Mouse (Mus musculus): ENCODE data around the gene St13.
A peak's percentile ranks its signal among the peaks of the same experiment; 100 is the strongest.

Gene St13

GRCm38 (mm10) chr15:81399638-81400315 lies at the start of gene St13, which contains the start of gene Xpnpep3:
St13 (minus strand) TSS chr15:81400077.
Xpnpep3 (plus strand) TSS chr15:81400138.
- peak; percentile 98 for DNase-seq (ENCODE audit: low spot score in 2 of 2)

- peak; percentile 52 to 63 for DNase-seq (ENCODE audit: low spot score in 2 of 2)
Observed at GRCm38 (mm10) chr15:81448463-81448862, 48.6 kb upstream of the St13 start.

- no peak for DNase-seq (ENCODE audit: low spot score in 2 of 2)
Observed at GRCm38 (mm10) chr15:81439236-81439635, 39.4 kb upstream of the St13 start.

- no peak for DNase-seq (ENCODE audit: low spot score in 2 of 2)
Observed at GRCm38 (mm10) chr15:81438345-81438744, 38.5 kb upstream of the St13 start.

- no peak for DNase-seq (ENCODE audit: low spot score in 2 of 2)
Observed at GRCm38 (mm10) chr15:81431195-81431594, 31.3 kb upstream of the St13 start.

- DNase-seq (ENCODE audit: low spot score in 2 of 2): no peak
Observed at GRCm38 (mm10) chr15:81427947-81428346, 28.1 kb upstream of the St13 start.

- no peak for DNase-seq (ENCODE audit: low spot score in 2 of 2)
Observed at GRCm38 (mm10) chr15:81425311-81425710, 25.4 kb upstream of the St13 start.

GRCm38 (mm10) chr15:81422156-81422681 lies 22.3 kb upstream of the St13 start:
- no peak for DNase-seq (ENCODE audit: low spot score in 2 of 2)

- DNase-seq (ENCODE audit: low spot score in 2 of 2): no peak
Observed at GRCm38 (mm10) chr15:81421454-81421853, 21.6 kb upstream of the St13 start.

- no peak for DNase-seq (ENCODE audit: low spot score in 2 of 2)
Observed at GRCm38 (mm10) chr15:81418065-81418464, 18.2 kb upstream of the St13 start.

GRCm38 (mm10) chr15:81416763-81417310 lies 17.0 kb upstream of the St13 start:
- DNase-seq (ENCODE audit: low spot score in 2 of 2): peak; percentile 43 to 84

- DNase-seq (ENCODE audit: low spot score in 2 of 2): no peak
Observed at GRCm38 (mm10) chr15:81408199-81408598, 8.3 kb upstream of the St13 start, which contains the start of gene Dnajb7. Dnajb7 (minus strand) TSS chr15:81408299.

- no peak for DNase-seq (ENCODE audit: low spot score in 2 of 2)
Observed at GRCm38 (mm10) chr15:81405008-81405407, 5.1 kb upstream of the St13 start.

- DNase-seq (ENCODE audit: low spot score in 2 of 2): no peak
Observed at GRCm38 (mm10) chr15:81399297-81399637, 610 bp downstream of the St13 start.

GRCm38 (mm10) chr15:81398189-81398588 lies 1.7 kb downstream of the St13 start:
- no peak for DNase-seq (ENCODE audit: low spot score in 2 of 2)

GRCm38 (mm10) chr15:81394211-81394915 lies 5.5 kb downstream of the St13 start:
- DNase-seq (ENCODE audit: low spot score in 2 of 2): no peak

- peak in 1 of 2 experiments; percentile 45 for DNase-seq (ENCODE audit: low spot score in 2 of 2)
Observed at GRCm38 (mm10) chr15:81392997-81393396, 6.9 kb downstream of the St13 start.

- no peak for DNase-seq (ENCODE audit: low spot score in 2 of 2)
Observed at GRCm38 (mm10) chr15:81386327-81386726, 13.6 kb downstream of the St13 start.

GRCm38 (mm10) chr15:81378845-81379244 lies 21.0 kb downstream of the St13 start:
- DNase-seq (ENCODE audit: low spot score in 2 of 2): no peak

- no peak for DNase-seq (ENCODE audit: low spot score in 2 of 2)
Observed at GRCm38 (mm10) chr15:81374621-81375020, 25.3 kb downstream of the St13 start.

GRCm38 (mm10) chr15:81370356-81370755 lies 29.5 kb downstream of the St13 start:
- no peak for DNase-seq (ENCODE audit: low spot score in 2 of 2)

- DNase-seq (ENCODE audit: low spot score in 2 of 2): no peak
Observed at GRCm38 (mm10) chr15:81368601-81369000, 31.3 kb downstream of the St13 start.

- no peak for DNase-seq (ENCODE audit: low spot score in 2 of 2)
Observed at GRCm38 (mm10) chr15:81366241-81366640, 33.6 kb downstream of the St13 start.
